Mouse (Mus musculus) erythroid progenitor cell, adult 5-6 weeks (primary cell): ENCODE measurements around the gene Cish. TPM values are rescaled to one million over a fixed set of nuclear protein-coding genes. Genes with fewer than 3 reads are reported as not detected.

Experiments
- ATAC-seq: replicated peaks from 2 replicates; pipeline ENCODE4 v1.8.0; 2016; ENCODE audit warnings: moderate number of reproducible peaks, mild to moderate bottlenecking, moderate TSS enrichment, inconsistent platforms; ENCODE audit not compliant: poor library complexity, low FRiP score, severe bottlenecking
- total RNA-seq, 2 experiments: library from RNA; stranded (forward) in 1 of 2; stranded (reverse) in 1 of 2; fragments of 150-400 nt in 1 of 2; fragments of 186-747, 209-891 nt in 1 of 2; gene quantifications; 2 replicates each; pipeline versions ENCODE4 v1.2.3 to v1.2.4; 2015 to 2017; ENCODE audit warnings: low replicate concordance in 2 of 2

Cish gene
- total RNA-seq, 2 experiments from 2014 or later: 3.6 to 5.9 TPM

GRCm38 (mm10) chr9:107274751-107275150, 21.1 kb upstream of the Cish start:
- ATAC-seq: no peak

DNA sequence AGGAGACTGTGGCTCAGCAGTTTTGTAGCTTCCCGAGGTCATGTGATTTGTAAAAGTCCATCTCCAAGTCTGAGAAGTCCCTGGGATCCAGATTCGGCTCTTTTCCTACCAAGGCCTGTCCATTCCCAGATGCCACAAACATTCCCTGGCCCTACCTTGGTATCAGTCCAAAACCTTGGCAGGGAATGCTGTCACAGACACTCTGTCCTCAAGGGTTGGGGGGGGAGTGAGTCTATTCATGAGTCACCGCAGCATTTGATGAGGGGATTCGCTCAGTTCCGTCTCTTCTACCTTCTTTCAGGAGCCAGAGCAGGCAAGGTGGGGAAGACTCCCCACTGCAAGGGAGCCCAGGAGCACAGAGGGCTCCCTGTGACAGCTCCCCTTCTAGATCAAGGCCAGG, 20.1 kb upstream of the Cish start:
- ATAC-seq: no peak

DNA sequence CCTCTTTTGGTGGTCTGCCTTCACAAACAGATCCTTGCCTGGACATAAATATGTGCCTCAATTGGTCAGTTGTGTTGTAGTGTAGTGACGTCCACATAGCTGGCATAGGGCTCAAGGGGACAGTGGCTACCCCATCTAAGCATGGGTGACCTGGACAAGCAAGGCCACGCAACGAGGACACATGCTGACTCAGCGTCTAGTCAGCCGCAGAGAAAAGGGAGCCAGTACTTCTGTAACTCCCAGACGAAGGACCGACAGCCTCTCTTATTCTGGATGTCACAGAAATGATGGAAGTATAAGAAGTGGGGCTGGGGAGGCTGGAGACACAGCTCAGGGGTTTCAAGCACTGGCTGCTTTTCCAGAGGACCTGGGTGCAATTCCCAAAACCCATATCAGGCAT, 18.2 kb upstream of the Cish start:
- no peak for ATAC-seq

DNA sequence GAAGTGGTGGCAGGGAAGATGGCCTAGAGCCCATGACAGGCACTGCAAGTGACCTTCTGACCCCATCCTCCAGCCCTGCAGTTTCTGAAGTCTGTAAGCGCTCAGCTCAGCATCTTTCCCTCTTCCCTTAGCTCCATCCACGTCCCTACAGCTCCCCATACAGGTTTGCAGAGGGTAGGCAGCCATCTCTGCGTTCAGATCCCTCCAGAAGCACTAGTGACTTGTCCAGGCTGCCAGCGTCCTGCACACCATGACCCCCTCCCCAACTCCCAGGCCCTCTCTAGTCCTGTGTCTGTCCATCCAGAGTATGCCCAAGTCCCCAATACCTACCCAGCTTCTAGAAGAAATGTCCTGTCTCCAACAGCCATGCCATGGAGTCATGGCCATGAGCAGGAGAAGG, 17.7 kb upstream of the Cish start:
- ATAC-seq: no peak

DNA sequence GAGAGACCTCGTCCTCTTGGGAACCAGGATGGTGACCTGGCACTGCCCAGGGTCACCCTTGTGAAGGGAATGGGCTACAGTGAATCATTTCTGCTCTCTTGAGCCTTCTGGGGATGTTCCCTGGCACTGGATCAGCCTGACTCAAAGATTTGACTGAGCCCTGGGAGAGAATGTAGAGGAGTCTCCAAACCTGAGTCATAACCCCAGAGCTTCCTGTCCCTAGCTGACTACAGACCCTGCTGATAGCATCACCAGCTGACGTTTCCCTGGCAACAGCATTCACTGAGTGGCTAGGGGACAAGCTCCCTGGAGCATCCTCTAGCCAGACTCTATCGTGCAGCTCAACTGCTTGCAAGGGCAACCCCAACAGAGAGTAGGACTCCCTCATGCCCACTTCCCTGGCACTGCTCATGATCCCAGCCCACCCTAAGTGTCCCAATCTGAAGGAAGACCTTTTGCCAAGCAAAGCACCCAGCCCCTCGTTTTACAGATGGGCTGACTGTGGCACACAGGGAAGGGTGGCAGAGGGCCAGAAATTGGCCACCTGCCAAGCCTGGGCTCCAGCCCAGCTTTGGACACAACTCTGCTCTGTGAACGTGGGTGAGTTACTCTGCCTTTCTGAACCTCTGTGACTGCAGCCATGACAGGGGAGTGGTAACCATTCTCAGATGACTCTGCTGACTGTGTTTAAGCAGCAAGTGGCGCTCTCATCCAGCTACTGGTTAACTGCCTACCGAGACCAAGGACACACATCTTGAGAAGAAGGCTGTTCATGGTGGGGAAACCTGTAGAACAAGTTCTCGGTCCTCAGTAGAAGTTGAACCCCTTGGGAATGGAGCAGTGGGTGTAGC, 17.1 kb upstream of the Cish start:
- ATAC-seq: no peak

DNA sequence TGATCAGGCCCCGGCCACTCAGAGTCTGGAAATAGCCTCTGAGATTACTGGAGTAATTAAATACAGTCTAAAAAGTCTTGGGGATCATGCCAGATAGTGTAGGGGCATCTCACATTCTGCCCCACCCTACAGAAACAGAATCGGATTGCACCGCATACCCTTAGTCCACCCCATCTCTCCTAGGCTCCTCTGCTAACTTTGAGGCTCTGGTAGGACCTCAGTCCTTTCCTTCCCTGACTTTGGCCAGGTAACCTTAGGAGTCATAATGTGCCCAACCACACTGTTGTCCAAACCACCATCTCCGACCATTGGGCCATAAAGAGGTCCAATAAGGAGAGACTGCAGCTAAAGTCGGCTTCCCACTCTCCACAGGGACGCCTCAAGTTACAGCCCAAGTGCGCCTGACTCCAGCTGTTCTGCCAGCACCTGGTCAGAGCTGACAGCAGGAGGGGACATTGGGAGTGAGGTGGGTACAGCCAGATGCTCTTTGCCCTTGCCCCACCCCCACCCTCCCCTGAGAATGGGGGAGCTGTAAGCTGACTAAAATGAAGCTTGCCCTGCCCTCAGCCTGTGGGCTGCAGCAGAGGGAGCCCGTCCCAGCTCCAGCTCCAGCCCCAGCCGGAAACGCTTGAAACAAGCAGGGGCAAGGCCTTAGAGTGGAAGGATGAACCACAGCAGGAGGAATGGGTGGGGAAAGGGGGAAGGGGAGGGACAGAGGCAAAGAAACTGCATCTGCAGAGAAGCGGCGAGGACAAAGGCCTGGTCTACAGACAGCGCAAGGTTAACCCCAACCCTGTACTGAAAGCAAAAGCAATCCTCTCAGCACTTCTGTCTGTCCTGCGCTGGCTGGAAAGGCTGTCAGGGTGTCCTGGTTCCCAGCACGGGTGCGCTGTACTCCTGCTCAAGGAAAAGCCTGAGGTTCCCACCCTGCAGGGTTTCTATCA, 16.2 kb upstream of the Cish start:
- 0 out of 2 replicates have a peak, but pooled peaks have one; percentile 39 for ATAC-seq

- no peak for ATAC-seq
Observed at GRCm38 (mm10) chr9:107280322-107281027, 15.4 kb upstream of the Cish start.

DNA sequence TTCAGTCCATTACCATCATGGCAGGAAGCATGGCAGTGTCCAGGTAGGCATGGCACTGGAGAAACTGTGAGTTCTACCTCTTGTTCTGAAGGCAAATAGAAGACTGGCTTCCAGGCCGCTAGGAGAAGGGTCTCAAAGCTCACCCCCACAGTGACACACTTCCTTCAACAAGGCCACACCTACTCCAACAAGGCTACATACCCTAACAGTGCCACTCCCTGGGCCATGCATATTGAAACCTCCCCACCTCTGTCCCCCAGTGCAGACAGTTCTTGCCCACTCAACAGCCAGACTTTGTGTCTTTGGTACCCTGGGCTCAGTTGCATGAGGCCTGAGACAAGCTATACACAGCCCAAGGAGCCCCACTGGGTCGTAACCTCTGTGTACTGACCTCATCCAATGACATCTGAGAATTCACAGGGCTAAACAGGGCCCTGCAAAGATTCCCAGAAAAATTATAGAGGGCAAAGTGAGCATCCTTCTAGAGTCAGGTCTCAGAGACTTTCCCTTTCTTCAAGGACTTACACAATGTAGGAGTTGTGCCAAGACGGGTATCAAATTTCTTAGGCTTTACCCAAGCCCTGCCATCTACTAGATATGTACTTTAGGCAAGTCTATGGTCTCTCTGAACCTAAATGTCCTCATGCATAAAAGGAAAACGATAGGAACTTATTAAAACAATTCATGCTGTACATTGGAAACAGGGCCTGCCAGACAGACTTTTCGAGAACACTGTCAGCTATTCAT, 14.4 kb upstream of the Cish start:
- no peak for ATAC-seq

DNA sequence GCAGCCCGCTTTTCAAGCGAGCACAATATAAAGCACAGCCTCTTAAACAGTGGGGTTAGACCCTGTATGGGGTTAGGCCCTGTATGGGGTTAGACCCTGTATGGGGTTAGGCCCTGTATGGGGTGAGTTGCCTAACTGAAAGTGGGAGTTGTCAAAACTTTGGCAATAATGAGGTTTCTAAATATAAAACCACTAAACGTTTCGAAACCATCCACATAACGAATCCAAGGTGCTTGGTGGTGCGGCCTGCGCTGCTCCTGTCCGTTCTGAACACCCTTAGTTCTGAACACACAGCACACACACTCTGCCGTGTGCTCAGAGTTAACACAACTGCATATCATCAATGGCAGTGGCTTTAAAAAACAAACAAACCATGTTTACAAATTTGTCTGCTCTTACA, 12.9 kb upstream of the Cish start:
- ATAC-seq: no peak

DNA sequence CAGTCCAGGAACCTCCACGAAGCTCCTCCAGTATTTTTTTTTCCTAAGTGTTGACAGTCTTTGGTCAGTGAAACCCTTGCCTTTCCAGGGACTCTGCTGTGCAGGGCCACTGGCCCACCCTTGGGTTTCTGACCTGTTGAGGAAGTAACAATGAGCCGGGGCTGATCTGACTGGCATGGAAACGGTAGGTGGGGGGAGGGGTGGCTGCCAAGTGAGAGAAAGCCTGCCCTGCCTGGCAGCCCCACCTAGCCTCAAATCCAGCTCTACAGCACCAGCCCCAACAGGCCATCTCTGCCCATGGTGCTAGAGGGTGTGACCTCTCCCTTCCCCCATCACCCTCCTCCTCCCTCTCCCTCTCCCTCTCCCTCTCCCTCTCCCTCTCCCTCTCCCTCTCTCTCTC, 10.8 kb upstream of the Cish start:
- no peak for ATAC-seq

GRCm38 (mm10) chr9:107287294-107287693, 8.5 kb upstream of the Cish start:
- no peak for ATAC-seq

- ATAC-seq: no peak
Observed at GRCm38 (mm10) chr9:107288105-107288650, 7.6 kb upstream of the Cish start.

GRCm38 (mm10) chr9:107288711-107289110, 7.1 kb upstream of the Cish start:
- ATAC-seq: peak; percentile 81

GRCm38 (mm10) chr9:107289211-107290076, 6.4 kb upstream of the Cish start, which contains the start of gene Mapkapk3:
Gene Mapkapk3, minus strand, starts transcription at chr9:107289877.
- ATAC-seq: peak; percentile 79

GRCm38 (mm10) chr9:107290897-107291296, 4.9 kb upstream of the Cish start:
- ATAC-seq: peak; percentile 56

- no peak for ATAC-seq
Observed at GRCm38 (mm10) chr9:107294249-107294648, 1.6 kb upstream of the Cish start.

DNA sequence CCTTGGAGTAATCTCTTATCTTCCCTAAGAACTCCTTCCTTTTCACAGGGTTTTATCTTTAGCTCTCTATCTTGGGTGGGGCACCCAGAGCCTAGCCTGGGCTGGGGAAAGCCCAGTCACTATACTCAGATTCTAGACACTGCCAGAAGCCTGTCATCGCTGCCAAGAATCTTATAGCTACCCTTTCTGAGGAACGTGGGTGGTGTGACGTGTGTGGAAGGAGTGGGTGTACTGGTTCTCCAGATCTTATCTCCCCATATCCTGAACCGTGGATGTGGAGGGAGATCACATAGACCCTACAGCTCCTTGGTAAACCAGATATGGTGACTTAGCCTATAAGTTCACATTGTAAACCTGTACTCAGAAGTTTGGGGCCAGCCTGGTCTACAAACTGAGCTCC, 210 bp upstream of the Cish start:
- ATAC-seq: no peak; the same call in 1 of the 2 replicates

DNA sequence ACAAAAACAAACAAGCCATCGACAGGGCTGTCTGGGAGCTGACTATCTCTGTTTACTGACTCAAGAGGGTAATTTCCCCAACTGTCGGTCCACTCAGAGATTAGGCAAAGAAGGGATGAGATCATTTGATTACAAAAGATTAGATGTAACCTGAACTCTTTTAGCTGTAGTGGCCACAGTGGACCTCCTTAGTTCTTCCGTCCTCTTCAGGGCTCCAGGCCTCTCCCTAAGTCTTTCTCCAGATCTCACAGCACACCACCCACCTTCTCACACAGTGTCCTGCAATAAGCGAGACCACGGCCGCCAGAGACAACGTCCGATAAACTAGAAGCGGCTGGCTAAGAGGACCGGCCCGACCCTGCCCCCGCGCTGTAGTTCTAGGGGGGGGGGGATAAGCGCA, 215 bp downstream of the Cish start:
- peak; percentile 21 for ATAC-seq
